Comparison of ENCODE assay signal across 8 mouse cellular contexts in the genomic region with DNA sequence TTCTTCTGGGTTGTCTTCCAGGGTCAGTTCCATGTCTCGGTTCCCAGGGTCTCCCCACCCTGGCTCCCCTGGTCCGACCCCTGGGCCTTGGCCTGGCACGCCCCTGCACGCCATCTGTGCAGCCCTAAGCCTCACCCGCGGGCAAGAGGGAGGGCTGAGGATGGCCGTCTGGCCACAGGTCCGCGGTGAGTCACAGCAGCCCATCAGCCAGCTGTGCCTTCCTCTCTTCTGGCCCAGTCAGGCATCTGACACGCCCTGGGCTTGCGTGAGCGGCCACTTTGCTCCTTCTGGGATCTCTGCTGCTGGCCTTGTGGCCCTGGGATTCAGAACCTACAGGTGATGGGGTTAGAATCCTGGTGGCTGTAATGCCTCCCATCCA. TPM values are rescaled to one million over a fixed set of nuclear protein-coding genes. Genes with fewer than 3 reads are reported as not detected.
DNase-seq lines count a peak whose midpoint lies in the region; ATAC-seq and TF ChIP-seq lines count a peak whose summit lies in the region.

No protein-coding gene starts in this region.

- 20% methylated on average over 12 of the region's 12 CpGs for WGBS in forebrain, embryonic 10.5 days
- 24% methylated on average over 12 of the region's 12 CpGs for WGBS in hindbrain, embryonic 15.5 days
- WGBS in neural tube, embryonic 15.5 days, result 28% methylated on average over 12 of the region's 12 CpGs

- peaks cover 82% of the 10 kb centered on the region for H3K4me1 ChIP-seq in forebrain, embryonic 10.5 days
- H3K4me1 ChIP-seq in hindbrain, embryonic 15.5 days (replicated peaks), result peaks cover 51% of the 10 kb centered on the region
- peaks cover 41% of the 10 kb centered on the region for H3K4me1 ChIP-seq in neural tube, embryonic 15.5 days

- H3K4me2 ChIP-seq in hindbrain, embryonic 15.5 days, result peak overlapping the region; percentile 94
- H3K4me2 ChIP-seq in neural tube, embryonic 15.5 days, result peak overlapping the region; percentile 90

- no peak for TF ChIP-seq CTCF in layer of hippocampus, adult 2 months (conservative IDR thresholded peaks at IDR 0.05)

- no peak for ATAC-seq in hindbrain, embryonic 15.5 days (ENCODE audit: low FRiP score, low read depth)
- no peak for ATAC-seq in neural tube, embryonic 15.5 days (ENCODE audit: low FRiP score)

- H3K27me3 ChIP-seq in forebrain, embryonic 10.5 days (ENCODE audit: poor library complexity, severe bottlenecking), result peaks cover 98% of the 10 kb centered on the region
- H3K27me3 ChIP-seq in hindbrain, embryonic 15.5 days, result peaks cover 58% of the 10 kb centered on the region
- peaks cover 71% of the 10 kb centered on the region for H3K27me3 ChIP-seq in neural tube, embryonic 15.5 days (replicated peaks)

- no peak overlapping the region for H3K9ac ChIP-seq in hindbrain, embryonic 15.5 days
- H3K9ac ChIP-seq in neural tube, embryonic 15.5 days (replicated peaks), result peak overlapping the region; percentile 18; the same call in 1 of the 2 replicates

- H3K4me3 ChIP-seq in layer of hippocampus, adult 2 months, result peak overlapping the region; percentile 57
- H3K4me3 ChIP-seq in forebrain, embryonic 10.5 days, result peak overlapping the region; percentile 68
- peak overlapping the region; percentile 62 for H3K4me3 ChIP-seq in hindbrain, embryonic 15.5 days
- H3K4me3 ChIP-seq in neural tube, embryonic 15.5 days (replicated peaks), result peak overlapping the region; percentile 56

- peak overlapping the region; percentile 83 for H3K27ac ChIP-seq in layer of hippocampus, adult 2 months
- peak overlapping the region; percentile 85 for H3K27ac ChIP-seq in forebrain, embryonic 10.5 days
- H3K27ac ChIP-seq in hindbrain, embryonic 15.5 days (replicated peaks), result 0 out of 2 replicates have a peak overlapping the region, but pooled peaks have one; percentile 2
- H3K27ac ChIP-seq in neural tube, embryonic 15.5 days (replicated peaks), result no peak overlapping the region

- no peak for DNase-seq in layer of hippocampus, adult 2 months (ENCODE audit: low spot score in 2 of 2)
- no peak for DNase-seq in layer of hippocampus, postnatal 14 days (ENCODE audit: low spot score in 2 of 2)
- DNase-seq in forebrain, embryonic 10.5 days (ENCODE audit: extremely low spot score, low spot score), result no peak
- DNase-seq in right cerebral cortex, adult 18-20 months, result no peak
- no peak for DNase-seq in layer of hippocampus, adult 9-11 months
- DNase-seq in c-Kit-positive CD71-positive TER-119-positive erythroid progenitor cells, embryonic 14.5 days (ENCODE audit: low spot score), result no peak

- no peaks in the 10 kb centered on the region for H3K36me3 ChIP-seq in forebrain, embryonic 10.5 days (replicated peaks)
- H3K36me3 ChIP-seq in hindbrain, embryonic 15.5 days, result no peaks in the 10 kb centered on the region
- no peaks in the 10 kb centered on the region for H3K36me3 ChIP-seq in neural tube, embryonic 15.5 days

- H3K9me3 ChIP-seq in forebrain, embryonic 10.5 days, result no peaks in the 10 kb centered on the region
- H3K9me3 ChIP-seq in hindbrain, embryonic 15.5 days, result no peaks in the 10 kb centered on the region
- H3K9me3 ChIP-seq in neural tube, embryonic 15.5 days (replicated peaks), result no peaks in the 10 kb centered on the region

RNA-seq across cellular contexts. Expression of a gene that starts 1.4 kb away (rescaled TPM):
- 1 to 10 TPM; 3.8 TPM for total RNA-seq in layer of hippocampus, adult 2 months (2021)
- 1 to 10 TPM; 3.7 to 4.1 TPM for total RNA-seq in layer of hippocampus, postnatal 14 days (2021)
- polyA plus RNA-seq in forebrain, embryonic 10.5 days (2016; fragmentation: Nextera tagmentation; extraction: Ambion mirVana), result 9.9 and 10.9 TPM in 2 replicates
- 3.5 and 4.1 TPM in 2 replicates for polyA plus RNA-seq in hindbrain, embryonic 15.5 days (2015; fragmentation: Nextera tagmentation; extraction: Ambion mirVana)
- 2.6 and 3.0 TPM in 2 replicates for polyA plus RNA-seq in neural tube, embryonic 15.5 days (2015; fragmentation: Nextera tagmentation; extraction: Ambion mirVana)

RNA-seq across cellular contexts. Expression of a gene that starts 17.6 kb away (rescaled TPM):
- total RNA-seq in layer of hippocampus, adult 2 months (2021), result under 1 TPM in 1 of 2 experiments, not detected in 1; 0.13 TPM
- not detected for total RNA-seq in layer of hippocampus, postnatal 14 days (2021)
- polyA plus RNA-seq in forebrain, embryonic 10.5 days (2016; fragmentation: Nextera tagmentation; extraction: Ambion mirVana), result 8.4 and 11.8 TPM in 2 replicates
- 0.94 and 1.5 TPM in 2 replicates for polyA plus RNA-seq in hindbrain, embryonic 15.5 days (2015; fragmentation: Nextera tagmentation; extraction: Ambion mirVana)
- polyA plus RNA-seq in neural tube, embryonic 15.5 days (2015; fragmentation: Nextera tagmentation; extraction: Ambion mirVana), result 0.14 and 0.35 TPM in 2 replicates
